Mouse (Mus musculus) right cerebral cortex, adult 2 months (tissue): ENCODE results near the gene Rpp40.

Experiments used
- DNase-seq, 2 experiments: peaks; one replicate each; pipeline ENCODE4 v3.0.0; 2021 to 2022; ENCODE audit warnings: low spot score in 2 of 2

The Rpp40 gene

DNA sequence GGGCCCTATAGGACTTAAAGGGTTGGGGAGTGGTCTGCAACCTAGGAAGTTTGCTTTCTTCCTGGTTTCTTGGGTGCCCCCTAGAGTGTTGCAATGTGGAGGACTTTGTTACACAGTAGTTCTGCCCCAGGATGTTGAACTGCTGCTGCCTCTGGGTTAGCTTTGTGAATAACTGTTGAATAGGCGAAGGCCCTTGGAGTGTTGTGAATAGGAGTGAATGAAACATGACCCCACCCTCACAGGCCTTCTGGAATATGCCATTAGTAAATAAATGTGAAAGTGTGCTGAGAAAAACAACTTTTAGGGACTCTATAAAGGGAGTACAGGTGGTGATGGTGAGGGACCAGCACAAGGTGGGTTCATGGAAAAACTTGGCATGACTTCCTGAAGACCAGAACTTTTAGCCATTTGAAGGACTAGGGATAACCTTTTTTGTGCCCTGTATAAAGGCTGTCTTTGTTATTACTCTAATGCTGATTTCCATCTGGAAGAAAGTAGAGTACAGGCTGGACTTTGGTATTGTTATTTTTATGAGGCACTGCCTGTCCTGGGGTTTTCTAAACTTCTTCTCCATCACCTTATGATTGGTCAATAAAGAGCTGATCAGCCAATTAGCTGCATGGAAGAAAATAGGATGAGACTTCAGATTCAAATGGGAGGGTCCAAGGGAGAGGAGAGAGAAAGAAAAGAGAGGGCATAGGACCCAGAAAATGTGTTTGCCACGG is 53.1 kb downstream of the Rpp40 start:
- DNase-seq: no peak

DNA sequence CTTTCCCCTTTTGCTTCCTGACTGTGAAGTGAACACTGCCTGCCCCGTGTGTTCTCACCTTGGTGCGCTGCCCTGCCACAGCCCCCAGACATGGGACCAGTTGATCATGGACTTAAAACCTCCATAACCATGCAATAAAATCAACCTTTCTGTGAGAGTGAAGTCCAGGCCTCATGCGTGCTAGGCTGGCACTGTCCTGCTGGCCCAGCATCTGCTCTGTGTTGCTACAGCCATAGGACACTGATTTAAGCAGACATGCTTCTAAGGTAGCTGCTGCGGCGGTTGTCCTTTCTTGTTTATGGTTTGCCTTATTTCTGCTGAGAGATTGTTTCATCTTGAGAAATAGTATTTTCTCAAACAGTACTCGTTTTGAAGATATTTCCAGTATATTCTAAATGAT is 54.6 kb downstream of the Rpp40 start:
- no peak for DNase-seq

DNA sequence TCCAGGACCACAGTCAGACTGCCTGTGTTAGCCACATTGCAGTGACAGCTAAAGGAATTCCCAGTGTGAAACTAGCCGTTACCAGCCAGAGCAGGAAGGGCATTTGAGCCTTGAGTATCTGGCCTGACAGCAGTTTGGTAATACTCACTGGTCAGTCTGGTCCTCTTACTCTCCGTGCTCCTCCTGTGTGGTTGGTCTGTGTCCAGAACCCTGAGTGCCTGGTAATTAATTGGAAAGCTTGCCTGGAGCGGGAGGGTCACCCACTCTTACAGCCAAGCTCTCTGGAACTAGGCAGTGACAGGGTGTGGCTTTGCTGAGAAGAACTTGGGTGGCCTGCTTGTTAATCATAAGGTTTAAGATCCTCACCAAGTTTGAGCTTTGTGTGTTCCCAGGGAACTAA is 57.5 kb downstream of the Rpp40 start:
- no peak for DNase-seq

DNA sequence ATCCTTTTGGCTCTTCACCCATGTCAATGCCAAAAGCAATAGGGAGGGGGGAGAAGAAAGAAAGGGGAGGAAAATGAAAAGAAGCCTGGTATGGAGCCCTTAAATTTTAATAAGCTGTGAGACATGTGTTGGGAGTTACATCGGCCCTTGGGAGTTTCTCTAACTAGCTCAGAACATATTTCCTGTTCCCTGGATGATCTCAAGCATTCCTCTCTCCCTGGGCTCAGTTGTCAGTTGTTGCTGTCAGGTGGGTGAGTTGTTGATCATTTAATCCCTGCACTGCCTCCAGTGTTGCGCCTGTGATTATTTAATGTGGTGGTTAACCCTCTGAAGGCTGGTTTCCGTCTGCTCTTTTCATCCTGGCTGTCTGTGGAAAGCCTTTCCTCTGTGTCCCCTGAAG is 60.9 kb downstream of the Rpp40 start:
- no peak for DNase-seq
